Comparison of ENCODE assay signal across 13 mouse cellular contexts in genomic region chr11:37480236-37480635, GRCm38 (mm10).
A peak's percentile ranks its signal among the peaks of the same experiment; 100 is the strongest.
DNase-seq lines count a peak whose midpoint lies in the region; ATAC-seq lines count a peak whose summit lies in the region.
"Had no signal": no experiment of that assay in that cellular context is flagged by ENCODE, and none has a peak within 500 bp of the region (broad histone marks: within the 10 kb centered on the region; RNA-seq: fewer than 3 reads in every experiment).

No protein-coding gene starts in this region.

- 84% methylated on average over 3 of the region's 3 CpGs for WGBS in hindbrain, embryonic 14.5 days

- no peak overlapping the region for H3K4me2 ChIP-seq in hindbrain, embryonic 14.5 days (replicated peaks)
- H3K4me2 ChIP-seq: liver, embryonic 12.5 days; stomach, embryonic 15.5 days had no signal

- H3K27me3 ChIP-seq in hindbrain, embryonic 14.5 days (ENCODE audit: control insufficient read depth, insufficient read depth, low read length), result no peaks in the 10 kb centered on the region
- H3K27me3 ChIP-seq: liver, embryonic 12.5 days; Patski; stomach, embryonic 15.5 days had no signal

- H3K4me1 ChIP-seq in hindbrain, embryonic 14.5 days (replicated peaks; ENCODE audit: control insufficient read depth, insufficient read depth, low read length), result no peaks in the 10 kb centered on the region
- H3K4me1 ChIP-seq: liver, embryonic 12.5 days; stomach, embryonic 15.5 days had no signal

- no peak overlapping the region for H3K4me3 ChIP-seq in hindbrain, embryonic 14.5 days (replicated peaks; ENCODE audit: low read length)
- H3K4me3 ChIP-seq: heart, adult 2 months; liver, embryonic 12.5 days; stomach, embryonic 15.5 days had no signal

- H3K36me3 ChIP-seq in hindbrain, embryonic 14.5 days (replicated peaks; ENCODE audit: control insufficient read depth, insufficient read depth), result no peaks in the 10 kb centered on the region
- H3K36me3 ChIP-seq: liver, embryonic 12.5 days; stomach, embryonic 15.5 days had no signal

- no peak overlapping the region for H3K9ac ChIP-seq in hindbrain, embryonic 14.5 days
- H3K9ac ChIP-seq: liver, embryonic 12.5 days; stomach, embryonic 15.5 days had no signal

- DNase-seq in cerebellum, postnatal 36 days, result peak; percentile 26 to 38
- DNase-seq in kidney, postnatal 10 days, result peak; percentile 17
- no peak for DNase-seq in kidney, adult 9 months
- DNase-seq in brain, adult 2 months (ENCODE audit: low read depth, low spot score), result peak; percentile 29
- peak; percentile 68 to 76 for DNase-seq in layer of hippocampus, postnatal 10 days (ENCODE audit: low spot score in 2 of 2)
- no peak for DNase-seq in hindbrain, embryonic 14.5 days (ENCODE audit: low spot score)
- DNase-seq in spleen, postnatal 10 days (ENCODE audit: low spot score in 2 of 2), result no peak

- ATAC-seq in cerebellum, adult (ENCODE audit: insufficient number of reproducible peaks, low FRiP score, low TSS enrichment), result no peak
- no peak for ATAC-seq in hindbrain, embryonic 14.5 days (ENCODE audit: low FRiP score)
- ATAC-seq: CD4-positive, CD25-positive, alpha-beta regulatory T cell, adult 4 months; liver, embryonic 12.5 days; Patski had no signal

- no peak overlapping the region for H3K27ac ChIP-seq in hindbrain, embryonic 14.5 days
- H3K27ac ChIP-seq: heart, adult 2 months; liver, embryonic 12.5 days; stomach, embryonic 15.5 days had no signal

- no peaks in the 10 kb centered on the region for H3K9me3 ChIP-seq in hindbrain, embryonic 14.5 days (ENCODE audit: control insufficient read depth, low read length)
- H3K9me3 ChIP-seq: liver, embryonic 12.5 days; stomach, embryonic 15.5 days had no signal

Comparison
In these comparisons a context has a peak if more than half of its experiments do, and no peak if none do; other contexts are left out.
1. DNase-seq: peak in cerebellum, postnatal 36 days (2 of 2), kidney, postnatal 10 days (single experiment), brain, adult 2 months (single experiment) and layer of hippocampus, postnatal 10 days (2 of 2); none in kidney, adult 9 months (single experiment), hindbrain, embryonic 14.5 days (single experiment) and spleen, postnatal 10 days (0 of 2).